Mouse (Mus musculus): Measurements from ENCODE around the gene Plb1. TPM values are rescaled to one million over a fixed set of nuclear protein-coding genes. Genes with fewer than 3 reads are reported as not detected.

Plb1 gene
- polyA plus RNA-seq, 1 experiment, result 16.0 TPM

DNA sequence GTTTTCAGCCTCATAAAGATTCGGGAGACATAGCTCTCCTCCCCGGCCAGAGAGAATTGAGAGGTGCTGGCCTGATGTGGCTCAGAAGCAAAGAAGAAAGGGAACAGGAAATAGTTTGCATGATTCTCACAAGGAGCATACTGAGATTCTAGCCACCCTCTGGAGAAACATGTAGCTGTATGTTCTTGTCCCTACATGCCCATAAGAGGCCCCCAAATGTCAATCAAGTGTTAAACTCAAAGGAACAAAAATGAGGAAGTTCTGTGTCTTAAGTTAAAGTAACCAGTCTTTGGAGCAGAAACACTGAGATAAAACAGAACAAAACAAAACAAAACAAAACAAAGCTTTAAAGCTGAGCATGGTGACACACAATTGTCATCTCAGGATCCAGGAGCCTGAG, 6.8 kb downstream of the Plb1 start:
- TF ChIP-seq POLR2A (IDR thresholded peaks at IDR 0.05; ENCODE audit: borderline replicate concordance, extremely low read depth, low read depth, low read length) (no peak), CTCF (IDR thresholded peaks at IDR 0.05; ENCODE audit: insufficient read depth, low read length) (no peak)
- DNase-seq, result no peak
- Histone ChIP-seq H3K4me1 (ENCODE audit: control insufficient read depth, insufficient read depth, low read length) (no peaks in the 10 kb centered on the region), H3K4me3 (replicated peaks; ENCODE audit: extremely low read depth, low read depth, low read length) (no peak overlapping the region)
- WGBS, result 71% methylated on average over 2 of the region's 2 CpGs

DNA sequence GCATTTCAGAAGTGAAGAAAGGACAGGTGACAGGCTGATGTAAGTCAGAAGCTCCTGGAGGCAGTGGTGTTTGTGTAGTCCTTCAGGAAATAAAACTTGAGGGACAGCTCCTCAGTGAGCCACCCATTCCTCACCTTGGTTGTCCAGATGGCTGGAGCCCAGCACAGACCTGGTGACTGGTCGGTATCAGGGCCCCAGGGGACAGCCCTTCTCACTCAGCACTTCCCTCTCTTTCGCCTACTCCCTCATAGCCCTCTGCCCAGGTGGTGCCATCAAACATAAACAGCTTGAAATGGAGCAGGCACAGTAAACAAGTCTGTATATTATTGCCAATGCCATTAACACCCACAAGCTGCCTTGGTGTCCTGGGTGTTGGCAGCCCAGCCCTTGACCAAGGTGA, 8.2 kb downstream of the Plb1 start:
- Histone ChIP-seq H3K4me1 (ENCODE audit: control insufficient read depth, insufficient read depth, low read length) (no peaks in the 10 kb centered on the region), H3K4me3 (replicated peaks; ENCODE audit: extremely low read depth, low read depth, low read length) (no peak overlapping the region)
- no peak for TF ChIP-seq CTCF (IDR thresholded peaks at IDR 0.05; ENCODE audit: insufficient read depth, low read length)
- 64% methylated on average over 2 of the region's 2 CpGs for WGBS
- no peak for DNase-seq

- H3K4me1 ChIP-seq (ENCODE audit: control insufficient read depth, insufficient read depth, low read length), result no peaks in the 10 kb centered on the region
- TF ChIP-seq CTCF (IDR thresholded peaks at IDR 0.05; ENCODE audit: insufficient read depth, low read length) (no peak), POLR2A (IDR thresholded peaks at IDR 0.05; ENCODE audit: borderline replicate concordance, extremely low read depth, low read depth, low read length) (no peak)
- DNase-seq, result no peak
- 85% methylated on average over 7 of the region's 7 CpGs for WGBS
- H3K4me3 ChIP-seq (replicated peaks; ENCODE audit: extremely low read depth, low read depth, low read length), result no peak overlapping the region
Measured at GRCm38 (mm10) chr5:32243286-32243885, 10.9 kb downstream of the Plb1 start.

- DNase-seq, result no peak
- H3K4me3 ChIP-seq (replicated peaks; ENCODE audit: extremely low read depth, low read depth, low read length), result no peak overlapping the region
- 66% methylated on average over 3 of the region's 3 CpGs for WGBS
- no peaks in the 10 kb centered on the region for H3K4me1 ChIP-seq (ENCODE audit: control insufficient read depth, insufficient read depth, low read length)
- TF ChIP-seq CTCF (IDR thresholded peaks at IDR 0.05; ENCODE audit: insufficient read depth, low read length), result no peak
- TF ChIP-seq POLR2A (IDR thresholded peaks at IDR 0.05; ENCODE audit: borderline replicate concordance, extremely low read depth, low read depth, low read length), result no peak
Measured at GRCm38 (mm10) chr5:32245385-32245784, 12.9 kb downstream of the Plb1 start.

DNA sequence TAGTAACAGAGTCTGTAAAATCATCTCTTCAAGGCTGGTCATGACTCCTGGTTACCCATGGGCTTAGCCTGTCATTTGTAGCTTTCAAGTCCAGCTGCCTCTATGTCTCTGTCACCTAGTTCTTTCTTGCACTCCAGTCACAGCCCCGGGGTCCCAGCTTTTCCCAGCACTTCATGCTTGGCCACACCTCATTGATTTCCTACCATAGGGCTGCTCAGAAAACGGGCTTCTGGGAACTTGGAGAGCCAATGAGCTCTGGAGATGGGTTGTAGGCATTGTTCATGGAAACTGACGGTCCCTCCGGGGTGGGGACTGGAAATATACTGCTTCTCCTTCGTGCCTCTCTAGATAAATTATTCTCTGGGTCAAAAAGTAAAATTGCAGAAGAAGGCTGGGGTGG, 28.2 kb downstream of the Plb1 start:
- 54% methylated on average over 5 of the region's 5 CpGs for WGBS
- Histone ChIP-seq H3K4me3 (replicated peaks; ENCODE audit: extremely low read depth, low read depth, low read length) (no peak overlapping the region), H3K4me1 (ENCODE audit: control insufficient read depth, insufficient read depth, low read length) (no peaks in the 10 kb centered on the region)
- no peak for TF ChIP-seq CTCF (IDR thresholded peaks at IDR 0.05; ENCODE audit: insufficient read depth, low read length)
- no peak for TF ChIP-seq POLR2A (IDR thresholded peaks at IDR 0.05; ENCODE audit: borderline replicate concordance, extremely low read depth, low read depth, low read length)
- no peak for DNase-seq

- TF ChIP-seq POLR2A (IDR thresholded peaks at IDR 0.05; ENCODE audit: borderline replicate concordance, extremely low read depth, low read depth, low read length), result no peak
- no peak for TF ChIP-seq CTCF (IDR thresholded peaks at IDR 0.05; ENCODE audit: insufficient read depth, low read length)
- no peak for DNase-seq
- no peak overlapping the region for H3K4me3 ChIP-seq (replicated peaks; ENCODE audit: extremely low read depth, low read depth, low read length)
- H3K4me1 ChIP-seq (ENCODE audit: control insufficient read depth, insufficient read depth, low read length), result no peaks in the 10 kb centered on the region
- WGBS, result 62% methylated on average over 3 of the region's 3 CpGs
Measured at GRCm38 (mm10) chr5:32261251-32261650, 28.7 kb downstream of the Plb1 start.

DNA sequence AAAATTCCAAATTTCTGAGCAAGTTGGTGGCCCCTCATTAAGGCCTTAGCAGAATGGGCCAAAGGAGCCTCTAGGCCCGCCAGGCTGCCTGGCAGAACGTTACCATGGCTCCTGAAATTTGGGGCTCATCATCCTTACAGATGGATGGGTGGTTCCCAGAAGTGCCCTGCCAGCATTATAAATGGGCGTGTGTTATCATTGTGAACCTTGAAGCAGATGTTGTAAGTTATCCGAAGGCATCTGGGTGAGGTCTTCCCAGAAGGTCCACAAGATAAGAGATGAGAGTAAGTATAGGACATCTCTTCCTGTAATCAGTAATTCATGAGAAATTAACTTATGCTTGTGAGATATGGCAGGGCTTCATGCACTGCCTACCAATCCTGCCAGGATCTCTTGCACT, 30.0 kb downstream of the Plb1 start:
- Histone ChIP-seq H3K4me3 (replicated peaks; ENCODE audit: extremely low read depth, low read depth, low read length) (no peak overlapping the region), H3K4me1 (ENCODE audit: control insufficient read depth, insufficient read depth, low read length) (no peaks in the 10 kb centered on the region)
- WGBS, result 83% methylated on average over 4 of the region's 4 CpGs
- no peak for DNase-seq
- TF ChIP-seq POLR2A (IDR thresholded peaks at IDR 0.05; ENCODE audit: borderline replicate concordance, extremely low read depth, low read depth, low read length), result no peak
- no peak for TF ChIP-seq CTCF (IDR thresholded peaks at IDR 0.05; ENCODE audit: insufficient read depth, low read length)

- Histone ChIP-seq H3K4me1 (ENCODE audit: control insufficient read depth, insufficient read depth, low read length) (no peaks in the 10 kb centered on the region), H3K4me3 (replicated peaks; ENCODE audit: extremely low read depth, low read depth, low read length) (no peak overlapping the region)
- TF ChIP-seq CTCF (IDR thresholded peaks at IDR 0.05; ENCODE audit: insufficient read depth, low read length) (no peak), POLR2A (IDR thresholded peaks at IDR 0.05; ENCODE audit: borderline replicate concordance, extremely low read depth, low read depth, low read length) (no peak)
- 20% methylated on average over 7 of the region's 7 CpGs for WGBS
- DNase-seq, result no peak
Measured at GRCm38 (mm10) chr5:32272502-32272901, 40.0 kb downstream of the Plb1 start.

- WGBS, result 72% methylated on average over 5 of the region's 5 CpGs
- Histone ChIP-seq H3K4me3 (replicated peaks; ENCODE audit: extremely low read depth, low read depth, low read length) (no peak overlapping the region), H3K4me1 (ENCODE audit: control insufficient read depth, insufficient read depth, low read length) (no peaks in the 10 kb centered on the region)
- TF ChIP-seq CTCF (IDR thresholded peaks at IDR 0.05; ENCODE audit: insufficient read depth, low read length), result no peak
- no peak for TF ChIP-seq POLR2A (IDR thresholded peaks at IDR 0.05; ENCODE audit: borderline replicate concordance, extremely low read depth, low read depth, low read length)
- no peak for DNase-seq
Measured at GRCm38 (mm10) chr5:32278000-32278694, 45.6 kb downstream of the Plb1 start.

GRCm38 (mm10) chr5:32280066-32280465, 47.6 kb downstream of the Plb1 start:
- TF ChIP-seq CTCF (IDR thresholded peaks at IDR 0.05; ENCODE audit: insufficient read depth, low read length) (no peak), POLR2A (IDR thresholded peaks at IDR 0.05; ENCODE audit: borderline replicate concordance, extremely low read depth, low read depth, low read length) (no peak)
- H3K4me3 ChIP-seq (replicated peaks; ENCODE audit: extremely low read depth, low read depth, low read length), result no peak overlapping the region
- no peak for DNase-seq
- WGBS, result 73% methylated on average over 3 of the region's 3 CpGs
- H3K4me1 ChIP-seq (ENCODE audit: control insufficient read depth, insufficient read depth, low read length), result no peaks in the 10 kb centered on the region

All from lung, adult 2 months (tissue).